Mouse (Mus musculus): Measurements from ENCODE around the gene Cbwd1. TPM values are rescaled to one million over a fixed set of nuclear protein-coding genes. Genes with fewer than 3 reads are reported as not detected.

Cbwd1 gene
- total and polyA plus RNA-seq, 2 experiments from 2014 or later, result 12.8 to 18.1 TPM

GRCm38 (mm10) chr19:24972701-24973390, 11.4 kb upstream of the Cbwd1 start:
- 90% methylated on average over 3 of the region's 3 CpGs for WGBS
- no peak for ATAC-seq (ENCODE audit: insufficient read depth, low read depth)
- no peaks in the 10 kb centered on the region for H3K9me3 ChIP-seq (replicated peaks; ENCODE audit: control insufficient read depth, low read length)
- DNase-seq (ENCODE audit: low spot score), result no peak
- no peaks in the 10 kb centered on the region for H3K4me1 ChIP-seq (ENCODE audit: control insufficient read depth, insufficient read depth)
- no peak overlapping the region for H3K27ac ChIP-seq (ENCODE audit: low read depth)
- H3K9ac ChIP-seq (replicated peaks; ENCODE audit: low read depth, low read length), result no peak overlapping the region
- H3K4me2 ChIP-seq (ENCODE audit: low read depth, low read length), result no peak overlapping the region
- TF ChIP-seq EP300 (IDR thresholded peaks at IDR 0.05; ENCODE audit: low read depth) (no peak), CTCF (IDR thresholded peaks at IDR 0.05; ENCODE audit: low read depth) (no peak)
- H3K27me3 ChIP-seq (ENCODE audit: control insufficient read depth, insufficient read depth, low read length), result no peaks in the 10 kb centered on the region
- no peaks in the 10 kb centered on the region for H3K36me3 ChIP-seq (replicated peaks; ENCODE audit: control insufficient read depth, insufficient read depth, low read length)
- no peak overlapping the region for H3K4me3 ChIP-seq (ENCODE audit: low read depth, low read length)

- H3K9me3 ChIP-seq (replicated peaks; ENCODE audit: control insufficient read depth, low read length), result no peaks in the 10 kb centered on the region
- no peak overlapping the region for H3K27ac ChIP-seq (ENCODE audit: low read depth)
- no peak for TF ChIP-seq EP300 (IDR thresholded peaks at IDR 0.05; ENCODE audit: low read depth)
- no peak for TF ChIP-seq CTCF (IDR thresholded peaks at IDR 0.05; ENCODE audit: low read depth)
- no peaks in the 10 kb centered on the region for H3K4me1 ChIP-seq (ENCODE audit: control insufficient read depth, insufficient read depth)
- no peak overlapping the region for H3K9ac ChIP-seq (replicated peaks; ENCODE audit: low read depth, low read length)
- H3K4me2 ChIP-seq (ENCODE audit: low read depth, low read length), result no peak overlapping the region
- ATAC-seq (ENCODE audit: insufficient read depth, low read depth) (no peak), DNase-seq (ENCODE audit: low spot score) (no peak)
- no peaks in the 10 kb centered on the region for H3K36me3 ChIP-seq (replicated peaks; ENCODE audit: control insufficient read depth, insufficient read depth, low read length)
- H3K4me3 ChIP-seq (ENCODE audit: low read depth, low read length), result no peak overlapping the region
- H3K27me3 ChIP-seq (ENCODE audit: control insufficient read depth, insufficient read depth, low read length), result no peaks in the 10 kb centered on the region
- 68% methylated on average over 7 of the region's 7 CpGs for WGBS
Measured at GRCm38 (mm10) chr19:24971307-24971706, 9.9 kb upstream of the Cbwd1 start.

DNA sequence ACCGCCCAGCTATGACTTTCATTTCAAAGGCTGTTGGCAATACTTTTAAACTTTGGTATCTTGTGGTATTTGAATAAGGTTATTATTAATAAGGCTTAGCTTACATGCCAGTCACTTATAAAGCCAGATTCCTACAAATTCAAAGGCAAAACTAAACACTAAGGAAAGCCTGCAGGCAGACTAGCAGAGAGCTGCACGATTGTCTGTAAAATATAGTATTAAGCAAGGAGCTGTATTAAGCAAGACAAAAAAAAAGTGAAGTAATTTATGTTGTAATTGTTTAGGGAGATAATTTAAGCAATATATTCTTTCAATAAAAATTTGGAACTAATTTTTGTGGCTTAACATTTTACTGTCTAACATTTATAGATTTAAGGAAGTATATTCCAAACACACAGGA, 5.5 kb upstream of the Cbwd1 start:
- Histone ChIP-seq H3K4me1 (ENCODE audit: control insufficient read depth, insufficient read depth) (no peaks in the 10 kb centered on the region), H3K27me3 (ENCODE audit: control insufficient read depth, insufficient read depth, low read length) (no peaks in the 10 kb centered on the region), H3K9me3 (replicated peaks; ENCODE audit: control insufficient read depth, low read length) (no peaks in the 10 kb centered on the region), H3K36me3 (replicated peaks; ENCODE audit: control insufficient read depth, insufficient read depth, low read length) (no peaks in the 10 kb centered on the region), H3K4me3 (ENCODE audit: low read depth, low read length) (no peak overlapping the region), H3K4me2 (ENCODE audit: low read depth, low read length) (no peak overlapping the region), H3K27ac (ENCODE audit: low read depth) (no peak overlapping the region), H3K9ac (replicated peaks; ENCODE audit: low read depth, low read length) (no peak overlapping the region)
- ATAC-seq (ENCODE audit: insufficient read depth, low read depth) (no peak), DNase-seq (ENCODE audit: low spot score) (no peak)
- TF ChIP-seq EP300 (IDR thresholded peaks at IDR 0.05; ENCODE audit: low read depth), result no peak
- no peak for TF ChIP-seq CTCF (IDR thresholded peaks at IDR 0.05; ENCODE audit: low read depth)
- WGBS, result 87% methylated on average over 2 of the region's 2 CpGs

DNA sequence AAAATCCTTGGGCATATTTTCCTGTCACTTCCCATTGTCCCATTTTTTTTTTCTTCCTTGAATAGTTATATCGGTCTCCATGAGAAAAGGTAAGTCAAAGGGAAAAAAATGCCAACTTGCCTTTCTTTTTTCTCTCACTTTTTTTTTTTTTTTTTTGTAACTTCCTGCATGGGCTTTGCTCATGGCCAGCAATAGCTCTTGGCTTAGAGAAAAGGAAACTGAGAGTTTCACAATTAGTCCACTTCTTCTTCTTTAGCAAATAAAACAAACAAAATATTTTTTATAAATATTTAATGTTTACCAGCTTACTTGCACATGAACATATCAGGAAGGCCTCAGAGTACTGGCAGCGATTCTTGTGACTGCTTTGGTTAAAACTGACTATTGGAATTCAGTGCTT, 4.8 kb upstream of the Cbwd1 start:
- Histone ChIP-seq H3K9ac (replicated peaks; ENCODE audit: low read depth, low read length) (no peak overlapping the region), H3K4me1 (ENCODE audit: control insufficient read depth, insufficient read depth) (no peaks in the 10 kb centered on the region), H3K4me2 (ENCODE audit: low read depth, low read length) (no peak overlapping the region), H3K9me3 (replicated peaks; ENCODE audit: control insufficient read depth, low read length) (no peaks in the 10 kb centered on the region), H3K27ac (ENCODE audit: low read depth) (no peak overlapping the region), H3K36me3 (replicated peaks; ENCODE audit: control insufficient read depth, insufficient read depth, low read length) (no peaks in the 10 kb centered on the region), H3K4me3 (ENCODE audit: low read depth, low read length) (no peak overlapping the region), H3K27me3 (ENCODE audit: control insufficient read depth, insufficient read depth, low read length) (no peaks in the 10 kb centered on the region)
- no peak for ATAC-seq (ENCODE audit: insufficient read depth, low read depth)
- TF ChIP-seq EP300 (IDR thresholded peaks at IDR 0.05; ENCODE audit: low read depth) (no peak), CTCF (IDR thresholded peaks at IDR 0.05; ENCODE audit: low read depth) (no peak)
- no peak for DNase-seq (ENCODE audit: low spot score)
- 67% methylated on average over 2 of the region's 2 CpGs for WGBS

GRCm38 (mm10) chr19:24958531-24958930, 2.9 kb downstream of the Cbwd1 start:
- H3K4me2 ChIP-seq (ENCODE audit: low read depth, low read length), result no peak overlapping the region
- ATAC-seq (ENCODE audit: insufficient read depth, low read depth) (no peak), DNase-seq (ENCODE audit: low spot score) (peak; percentile 57)
- peaks cover 4% of the 10 kb centered on the region; the same call in 1 of the 2 replicates for H3K4me1 ChIP-seq (ENCODE audit: control insufficient read depth, insufficient read depth)
- H3K27me3 ChIP-seq (ENCODE audit: control insufficient read depth, insufficient read depth, low read length), result no peaks in the 10 kb centered on the region
- H3K36me3 ChIP-seq (replicated peaks; ENCODE audit: control insufficient read depth, insufficient read depth, low read length), result peaks cover 14% of the 10 kb centered on the region
- H3K27ac ChIP-seq (ENCODE audit: low read depth), result no peak overlapping the region
- TF ChIP-seq CTCF (IDR thresholded peaks at IDR 0.05; ENCODE audit: low read depth) (peak; percentile 64), EP300 (IDR thresholded peaks at IDR 0.05; ENCODE audit: low read depth) (no peak)
- 30% methylated on average over 3 of the region's 3 CpGs for WGBS
- H3K9ac ChIP-seq (replicated peaks; ENCODE audit: low read depth, low read length), result no peak overlapping the region
- H3K4me3 ChIP-seq (ENCODE audit: low read depth, low read length), result no peak overlapping the region
- no peaks in the 10 kb centered on the region for H3K9me3 ChIP-seq (replicated peaks; ENCODE audit: control insufficient read depth, low read length)
